Mouse (Mus musculus) forebrain, embryonic 12.5 days (tissue): Measurements from ENCODE around the gene Oxt. TPM values are rescaled to one million over a fixed set of nuclear protein-coding genes. Genes with fewer than 3 reads are reported as not detected.

ENCODE experiments used
- ATAC-seq: fragments of 200-750 bp; cut with Nextera tagmentation; 2 replicates; pipeline ENCODE4 v1.8.0; 2017; ENCODE audit warnings: moderate TSS enrichment; ENCODE audit not compliant: low FRiP score
- H3K27ac ChIP-seq: fragments of 300-500 bp; sonication (generic); 2 replicates; pipeline ENCODE4 v1.5.1; 2016; ENCODE audit warnings: mild to moderate bottlenecking
- H3K27me3 ChIP-seq: fragments of 300-500 bp; sonication (generic); 2 replicates; pipeline ENCODE4 v1.6.1; 2016; ENCODE audit warnings: mild to moderate bottlenecking
- H3K36me3 ChIP-seq: fragments of 300-500 bp; sonication (generic); replicated peaks from 2 replicates; pipeline ENCODE4 v1.6.1; 2016; ENCODE audit warnings: mild to moderate bottlenecking
- H3K4me1 ChIP-seq: fragments of 300-500 bp; sonication (generic); 2 replicates; pipeline ENCODE4 v1.6.1; 2016
- H3K4me2 ChIP-seq: fragments of 300-500 bp; sonication (generic); 2 replicates; pipeline ENCODE4 v1.6.1; 2016; ENCODE audit warnings: mild to moderate bottlenecking, moderate library complexity
- H3K4me3 ChIP-seq: fragments of 300-500 bp; sonication (generic); replicated peaks from 2 replicates; pipeline ENCODE4 v1.5.1; 2016; ENCODE audit warnings: mild to moderate bottlenecking
- H3K9ac ChIP-seq: fragments of 300-500 bp; sonication (generic); 2 replicates; pipeline ENCODE4 v1.6.1; 2016; ENCODE audit warnings: mild to moderate bottlenecking
- H3K9me3 ChIP-seq: fragments of 300-500 bp; sonication (generic); 2 replicates; pipeline ENCODE4 v1.6.1; 2016
- WGBS: fragments of 180-500 bp; shearing (Covaris S2); methylation state at CpG from one replicate; pipeline ENCODE4 v1.1.7; 2016; 5-methylcytosine and 5-hydroxymethylcytosine counted together
- polyA plus RNA-seq: library from polyadenylated mRNA; unstranded; fragments of >200 nt; fragmentation: Nextera tagmentation; extraction: Ambion mirVana; gene quantifications from 2 replicates; pipeline ENCODE4 v1.2.1, GENCODE M21; 2016

The Oxt gene
- polyA plus RNA-seq, 1 experiment from 2014 or later: not detected

DNA sequence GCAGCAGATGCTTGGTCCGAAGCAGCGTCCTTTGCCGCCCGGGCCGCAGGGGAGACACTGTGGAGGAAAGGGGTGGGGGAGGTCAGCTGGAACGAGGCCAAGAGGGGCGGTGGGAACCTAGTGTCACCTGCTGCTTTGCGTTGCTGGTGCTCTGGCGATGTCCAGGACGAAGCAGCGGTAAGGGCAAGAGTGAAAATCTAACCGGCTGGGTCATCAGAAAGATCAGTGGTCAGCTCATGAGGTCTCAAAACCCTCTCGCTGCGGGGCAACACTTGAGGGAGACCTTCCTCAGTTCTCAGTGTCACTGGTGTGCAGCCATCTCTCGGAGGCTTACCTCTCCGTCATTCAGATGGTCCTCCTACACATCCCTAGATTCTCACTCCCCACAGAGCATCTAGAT lies 5.2 kb downstream of the Oxt start:
- Histone ChIP-seq H3K4me1 (peaks cover 28% of the 10 kb centered on the region), H3K27me3 (peaks cover 84% of the 10 kb centered on the region), H3K4me3 (peak overlapping the region; percentile 34), H3K36me3 (no peaks in the 10 kb centered on the region), H3K9ac (no peak overlapping the region), H3K4me2 (peak overlapping the region; percentile 48), H3K27ac (no peak overlapping the region), H3K9me3 (no peaks in the 10 kb centered on the region)
- WGBS: under 1% methylated on average over 16 of the region's 16 CpGs
- ATAC-seq: no peak

DNA sequence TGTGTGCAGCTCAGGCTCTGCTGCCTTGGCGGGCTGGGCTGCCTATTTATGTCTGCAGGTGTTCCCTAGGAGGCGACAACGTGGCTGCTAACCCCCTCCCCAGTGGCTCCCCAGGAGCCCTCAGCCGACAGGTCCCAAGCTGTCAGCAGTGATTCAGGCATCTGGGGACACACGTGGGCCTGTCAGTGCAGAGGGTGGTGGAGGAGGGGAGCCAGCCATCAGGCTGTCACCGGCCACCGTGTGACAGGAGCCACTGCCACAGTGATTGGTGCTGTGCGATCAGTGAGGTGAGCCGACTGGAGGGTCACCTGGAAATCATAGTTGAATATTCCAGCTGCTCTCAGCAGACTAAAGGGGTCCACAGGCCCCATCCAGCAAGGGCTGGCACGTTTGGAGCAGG lies 6.6 kb downstream of the Oxt start, which contains the start of gene Avp:
TSS of gene Avp (minus strand) at position 3 of the 400 bp plus-strand sequence.
- H3K9me3 ChIP-seq: no peaks in the 10 kb centered on the region
- WGBS: 31% methylated on average over 10 of the region's 10 CpGs

DNA sequence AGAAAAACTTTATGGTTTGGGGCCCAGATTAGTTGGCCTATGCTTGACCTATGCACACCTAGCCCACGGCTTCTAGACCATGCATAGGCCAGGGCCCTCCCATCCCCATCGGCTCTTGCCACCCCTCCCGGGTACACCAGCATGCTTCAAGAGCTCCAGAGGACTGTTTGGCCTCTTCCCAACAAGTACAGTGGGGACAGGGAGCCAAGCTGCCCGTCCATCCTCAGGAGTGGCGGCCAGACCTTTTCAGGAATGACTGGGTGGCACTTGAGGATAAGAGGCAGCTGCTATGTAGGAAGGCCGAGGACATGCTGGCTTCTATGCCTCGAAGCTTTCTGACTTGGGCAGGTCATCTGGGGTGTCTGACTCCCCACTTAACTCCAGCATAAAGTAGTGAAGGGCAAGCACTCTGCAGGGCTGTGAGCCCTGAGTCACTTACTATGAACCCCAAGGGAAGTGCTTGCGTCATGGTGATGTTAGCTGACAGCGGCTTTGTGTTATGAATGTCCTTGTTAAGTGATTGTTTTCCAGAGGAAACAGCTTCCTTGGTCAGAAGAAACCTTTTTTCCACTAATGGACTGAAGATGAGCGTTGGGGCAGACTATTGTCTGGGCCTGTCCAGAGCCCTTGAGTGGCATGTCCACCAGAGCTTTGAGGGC lies 8.1 kb downstream of the Oxt start:
- no peaks in the 10 kb centered on the region for H3K9me3 ChIP-seq
- no peak for ATAC-seq
- peaks cover 56% of the 10 kb centered on the region for H3K27me3 ChIP-seq
- H3K36me3 ChIP-seq: no peaks in the 10 kb centered on the region
- WGBS: 79% methylated on average over 10 of the region's 10 CpGs
- H3K4me1 ChIP-seq: peaks cover 17% of the 10 kb centered on the region
- H3K9ac ChIP-seq: no peak overlapping the region
- H3K27ac ChIP-seq: no peak overlapping the region
- no peak overlapping the region for H3K4me2 ChIP-seq
- H3K4me3 ChIP-seq: no peak overlapping the region

More for the DNA sequence above, 6.6 kb downstream of the Oxt start, which contains the start of gene Avp:
- no peak for ATAC-seq
- Histone ChIP-seq H3K4me2 (peak within 1 kb of the TSS; percentile 48; the same call in 1 of the 2 replicates), H3K27ac (no peak within 1 kb of the TSS), H3K4me3 (no peak within 1 kb of the TSS), H3K9ac (no peak within 1 kb of the TSS), H3K4me1 (peaks cover 20% of the 10 kb centered on the region), H3K36me3 (no peaks in the 10 kb centered on the region), H3K27me3 (peaks cover 71% of the 10 kb centered on the region)

DNA sequence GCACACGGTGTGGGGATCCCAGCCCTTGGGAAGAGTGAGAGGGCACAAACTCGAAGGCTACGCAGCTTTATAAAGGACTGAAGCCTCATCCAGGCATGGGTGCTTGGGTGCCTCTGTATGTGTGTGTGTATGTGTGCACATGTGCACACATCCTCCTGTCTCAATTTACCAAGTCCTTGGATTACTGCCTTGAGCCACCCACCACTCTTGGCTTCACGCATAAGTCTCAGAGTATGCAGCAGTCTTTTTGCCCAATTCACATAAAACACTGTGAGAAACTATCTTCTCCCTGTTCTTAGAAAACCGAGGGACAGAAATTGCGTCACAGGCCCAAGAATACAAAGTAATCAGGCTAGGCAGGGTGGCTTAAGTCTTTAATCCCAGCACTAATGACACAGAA lies 10.0 kb downstream of the Oxt start:
- Histone ChIP-seq H3K27me3 (peaks cover 36% of the 10 kb centered on the region), H3K9me3 (no peaks in the 10 kb centered on the region), H3K27ac (no peak overlapping the region), H3K4me3 (no peak overlapping the region), H3K4me2 (no peak overlapping the region), H3K4me1 (peaks cover 8% of the 10 kb centered on the region; the same call in 1 of the 2 replicates), H3K36me3 (peaks cover 11% of the 10 kb centered on the region), H3K9ac (no peak overlapping the region)
- no peak for ATAC-seq
- WGBS: 84% methylated on average over 6 of the region's 6 CpGs

DNA sequence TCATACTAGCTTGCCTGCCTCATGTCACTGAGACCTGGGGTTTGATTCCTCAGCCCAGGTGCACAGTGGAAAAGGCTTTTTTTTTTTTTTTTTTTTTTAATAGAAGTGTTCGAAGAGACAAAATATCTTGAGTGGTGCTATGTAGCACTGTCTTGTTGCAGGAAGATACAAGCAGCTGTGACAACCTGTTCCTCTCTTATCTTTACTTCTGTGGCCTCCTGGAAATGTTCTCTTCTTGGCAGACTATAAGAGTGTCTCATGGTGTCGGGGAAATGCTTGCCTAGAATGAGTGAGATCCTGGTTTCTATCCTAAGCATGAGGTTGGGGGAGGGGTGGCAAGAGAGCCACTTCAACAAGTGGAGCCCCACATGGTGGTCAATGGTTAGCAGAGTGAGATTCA lies 12.4 kb downstream of the Oxt start:
- no peak for ATAC-seq
- no peak overlapping the region for H3K4me2 ChIP-seq
- peaks cover 13% of the 10 kb centered on the region for H3K27me3 ChIP-seq
- 88% methylated on average over 2 of the region's 2 CpGs for WGBS
- H3K9me3 ChIP-seq: no peaks in the 10 kb centered on the region
- H3K9ac ChIP-seq: no peak overlapping the region
- no peak overlapping the region for H3K27ac ChIP-seq
- H3K4me1 ChIP-seq: peaks cover 6% of the 10 kb centered on the region; the same call in 1 of the 2 replicates
- H3K36me3 ChIP-seq: peaks cover 27% of the 10 kb centered on the region
- no peak overlapping the region for H3K4me3 ChIP-seq

DNA sequence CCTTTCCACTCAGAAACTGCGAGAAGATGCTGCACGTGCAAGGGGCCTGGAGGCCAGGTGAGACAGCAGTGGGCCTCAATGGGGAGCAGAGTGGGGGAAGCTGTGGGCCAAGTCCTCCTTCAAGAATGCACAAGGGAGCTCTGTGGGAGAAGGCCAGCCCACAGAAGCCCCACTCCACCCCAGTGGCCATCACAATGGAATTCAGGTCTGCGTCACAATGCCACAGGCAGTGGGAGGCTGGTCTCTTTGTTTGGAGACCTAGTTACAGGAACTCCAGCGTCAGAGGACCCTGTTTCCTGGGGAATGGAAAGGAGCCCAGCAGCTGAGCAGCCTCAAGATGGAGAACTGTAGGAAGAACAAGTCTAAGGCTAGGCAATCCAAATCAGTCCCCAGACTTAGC lies 13.2 kb downstream of the Oxt start:
- H3K36me3 ChIP-seq: peaks cover 27% of the 10 kb centered on the region

DNA sequence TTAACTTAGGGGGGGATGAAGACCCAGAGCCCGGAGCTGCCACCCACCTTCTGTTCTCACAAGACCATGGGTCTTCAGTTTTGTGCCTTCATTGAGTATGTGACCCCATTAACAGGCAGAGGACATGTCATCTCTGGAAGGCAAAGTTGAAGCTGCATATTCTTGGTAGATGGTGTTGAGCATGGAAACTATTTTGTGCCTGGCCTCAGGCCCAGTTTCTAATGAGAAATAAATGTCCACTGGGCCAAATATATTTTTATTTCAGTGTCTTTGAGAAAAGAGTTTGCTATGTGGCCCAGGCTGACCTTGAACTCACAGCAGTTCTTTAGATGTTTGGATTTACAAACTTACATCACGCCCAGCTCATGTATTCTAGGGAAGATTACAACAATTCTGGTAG lies 13.8 kb downstream of the Oxt start:
- Histone ChIP-seq H3K4me1 (peaks cover 6% of the 10 kb centered on the region; the same call in 1 of the 2 replicates), H3K4me3 (no peak overlapping the region), H3K27ac (no peak overlapping the region), H3K9ac (no peak overlapping the region), H3K4me2 (no peak overlapping the region), H3K9me3 (no peaks in the 10 kb centered on the region), H3K27me3 (no peaks in the 10 kb centered on the region), H3K36me3 (peaks cover 31% of the 10 kb centered on the region)
- ATAC-seq: no peak
- 93% methylated on average over 2 of the region's 2 CpGs for WGBS

More for the DNA sequence above, 13.2 kb downstream of the Oxt start:
- no peak for ATAC-seq
- Histone ChIP-seq H3K27me3 (peaks cover 5% of the 10 kb centered on the region), H3K27ac (no peak overlapping the region), H3K9ac (no peak overlapping the region), H3K4me3 (no peak overlapping the region), H3K4me1 (peaks cover 6% of the 10 kb centered on the region; the same call in 1 of the 2 replicates), H3K9me3 (no peaks in the 10 kb centered on the region), H3K4me2 (no peak overlapping the region)
- 66% methylated on average over 4 of the region's 4 CpGs for WGBS

DNA sequence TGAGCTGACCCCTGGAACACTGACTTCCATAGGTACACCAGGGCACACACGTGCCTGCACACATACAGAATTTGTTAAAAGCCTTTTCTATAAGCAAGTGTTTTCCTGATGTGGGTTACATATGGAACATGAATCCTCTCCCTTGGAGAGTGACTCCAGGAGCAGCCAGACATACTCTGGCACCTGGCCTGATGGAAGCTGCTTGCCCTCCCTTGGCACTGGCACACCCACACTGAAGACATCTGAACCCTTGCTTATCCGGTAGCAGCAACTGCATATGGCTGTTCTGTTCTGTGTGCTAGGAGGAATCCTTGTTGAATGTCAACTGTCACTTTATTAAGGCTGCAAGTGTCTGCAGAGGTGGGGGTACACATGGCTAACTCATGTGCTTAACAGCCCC lies 15.0 kb downstream of the Oxt start:
- no peak overlapping the region for H3K27ac ChIP-seq
- no peak overlapping the region for H3K9ac ChIP-seq
- H3K9me3 ChIP-seq: no peaks in the 10 kb centered on the region
- no peak overlapping the region for H3K4me2 ChIP-seq
- no peaks in the 10 kb centered on the region for H3K27me3 ChIP-seq
- 90% methylated on average over 2 of the region's 2 CpGs for WGBS
- peaks cover 6% of the 10 kb centered on the region; the same call in 1 of the 2 replicates for H3K4me1 ChIP-seq
- ATAC-seq: no peak
- no peak overlapping the region for H3K4me3 ChIP-seq
- peaks cover 42% of the 10 kb centered on the region for H3K36me3 ChIP-seq

DNA sequence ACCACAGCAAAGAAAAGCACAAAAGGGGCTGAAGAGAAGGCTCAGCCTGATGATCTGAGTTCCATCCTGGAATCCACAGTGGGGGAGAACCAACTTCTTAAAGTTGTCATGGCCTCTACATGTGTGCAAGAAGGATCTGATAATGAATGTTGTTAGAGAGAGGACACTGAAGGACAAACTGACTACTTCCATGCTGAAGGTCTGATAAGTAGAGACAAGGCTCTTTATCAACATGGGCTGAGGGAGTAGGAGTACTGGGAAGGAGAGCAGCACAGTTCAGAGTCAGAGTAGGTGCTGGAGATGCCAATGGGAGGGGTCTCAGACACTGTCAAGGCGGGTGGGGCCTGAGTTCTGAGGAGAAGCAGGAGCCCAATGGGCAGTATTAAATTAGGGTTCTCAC lies 19.6 kb downstream of the Oxt start:
- H3K4me3 ChIP-seq: no peak overlapping the region
- H3K9me3 ChIP-seq: no peaks in the 10 kb centered on the region
- H3K27me3 ChIP-seq: no peaks in the 10 kb centered on the region
- no peak overlapping the region for H3K27ac ChIP-seq
- ATAC-seq: no peak
- no peaks in the 10 kb centered on the region for H3K4me1 ChIP-seq
- no peak overlapping the region for H3K9ac ChIP-seq
- peaks cover 71% of the 10 kb centered on the region for H3K36me3 ChIP-seq
- WGBS: 79% methylated on average over 1 of the region's 1 CpGs
- no peak overlapping the region for H3K4me2 ChIP-seq

DNA sequence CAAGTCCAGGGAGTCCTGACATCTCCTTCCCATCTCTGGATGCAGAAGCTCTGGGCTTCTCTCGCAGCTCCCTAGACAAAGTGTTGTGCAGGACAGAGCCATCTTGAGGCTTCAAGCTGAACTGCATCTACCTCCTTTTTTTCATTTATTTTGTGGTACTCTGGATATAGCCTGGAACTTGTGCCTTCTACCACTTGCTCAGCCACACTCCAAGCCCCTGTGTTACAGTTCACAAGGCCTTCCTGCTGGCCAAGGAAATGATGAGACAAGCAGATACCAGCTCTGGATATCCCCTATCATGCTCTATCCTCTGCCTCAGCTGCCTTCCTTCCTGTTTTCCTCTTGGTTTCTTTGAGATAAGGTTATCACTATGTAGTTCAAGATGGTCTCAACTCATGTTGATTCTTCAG lies 21.6 kb downstream of the Oxt start:
- peaks cover 70% of the 10 kb centered on the region for H3K36me3 ChIP-seq

DNA sequence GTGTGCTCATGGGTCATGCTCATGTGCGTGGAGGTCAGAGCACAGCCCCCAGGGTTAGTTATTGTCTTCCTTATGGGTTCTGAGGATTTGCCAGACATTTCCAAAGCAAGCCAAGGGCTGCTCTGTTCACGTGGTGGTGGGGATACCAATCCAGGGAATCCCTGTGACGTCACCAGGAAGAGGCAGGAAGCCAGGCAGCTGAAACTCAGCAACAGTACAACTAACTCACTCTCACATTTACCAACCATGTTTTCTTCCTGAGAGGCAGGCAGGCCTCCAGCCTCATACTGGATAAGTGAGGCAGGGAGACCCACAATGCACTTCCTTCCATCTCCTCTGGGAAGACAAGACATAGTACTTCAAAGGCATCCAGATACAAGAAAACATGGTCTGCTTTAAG lies 22.4 kb downstream of the Oxt start:
- Histone ChIP-seq H3K4me1 (no peaks in the 10 kb centered on the region), H3K27ac (no peak overlapping the region), H3K9ac (no peak overlapping the region), H3K9me3 (no peaks in the 10 kb centered on the region), H3K27me3 (no peaks in the 10 kb centered on the region), H3K4me3 (no peak overlapping the region), H3K36me3 (peaks cover 70% of the 10 kb centered on the region), H3K4me2 (no peak overlapping the region)
- no peak for ATAC-seq
- WGBS: 74% methylated on average over 3 of the region's 3 CpGs

More for the DNA sequence above, 21.6 kb downstream of the Oxt start:
- no peak for ATAC-seq
- Histone ChIP-seq H3K9ac (no peak overlapping the region), H3K4me3 (no peak overlapping the region), H3K9me3 (no peaks in the 10 kb centered on the region), H3K4me1 (no peaks in the 10 kb centered on the region), H3K4me2 (no peak overlapping the region), H3K27me3 (no peaks in the 10 kb centered on the region), H3K27ac (no peak overlapping the region)
- WGBS: 23% methylated on average over 1 of the region's 1 CpGs

DNA sequence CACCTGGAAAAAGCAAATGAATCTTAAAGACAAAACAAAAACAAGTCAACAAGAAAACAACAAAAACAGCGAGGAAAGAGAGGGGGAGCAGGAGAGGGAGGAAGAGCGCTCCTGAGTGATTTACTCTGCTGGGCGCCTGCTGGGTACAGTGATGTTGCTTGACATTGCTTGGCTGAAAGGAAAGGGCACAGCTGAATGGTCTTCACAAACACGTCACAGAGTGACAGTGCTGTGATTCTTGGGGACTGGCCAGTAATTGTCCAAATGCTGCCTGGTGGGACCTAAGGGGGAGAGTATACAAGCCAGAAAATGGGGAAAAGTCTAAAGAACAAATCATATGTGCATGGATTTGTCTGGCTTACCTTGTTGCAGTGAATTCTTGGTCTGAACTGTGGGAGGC lies 26.2 kb downstream of the Oxt start:
- no peak overlapping the region for H3K4me2 ChIP-seq
- no peaks in the 10 kb centered on the region for H3K27me3 ChIP-seq
- WGBS: 86% methylated on average over 4 of the region's 4 CpGs
- H3K4me1 ChIP-seq: no peaks in the 10 kb centered on the region
- H3K36me3 ChIP-seq: peaks cover 54% of the 10 kb centered on the region
- H3K27ac ChIP-seq: no peak overlapping the region
- H3K9me3 ChIP-seq: no peaks in the 10 kb centered on the region
- no peak overlapping the region for H3K9ac ChIP-seq
- H3K4me3 ChIP-seq: no peak overlapping the region
- ATAC-seq: no peak

DNA sequence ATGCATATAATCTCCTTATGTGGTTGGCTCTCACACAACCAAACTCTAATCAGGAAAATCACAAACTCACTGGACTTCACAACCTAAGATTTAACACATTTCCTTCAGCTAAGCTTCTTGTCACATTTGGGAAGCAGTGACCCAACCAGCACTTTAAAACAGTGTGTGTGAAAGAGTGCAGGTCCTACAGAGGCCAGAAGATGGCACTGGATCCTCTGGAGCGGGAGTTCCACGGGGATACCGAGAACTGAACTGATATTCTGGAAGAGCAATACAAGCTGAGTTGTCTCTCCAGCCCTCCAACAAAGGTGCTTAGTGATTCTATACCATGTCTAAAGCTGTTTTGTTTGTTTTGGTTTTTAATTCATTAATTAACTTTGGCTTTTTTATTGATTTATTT lies 37.1 kb downstream of the Oxt start:
- Histone ChIP-seq H3K4me2 (no peak overlapping the region), H3K36me3 (peaks cover 29% of the 10 kb centered on the region), H3K4me1 (no peaks in the 10 kb centered on the region), H3K27ac (no peak overlapping the region), H3K4me3 (no peak overlapping the region), H3K9ac (no peak overlapping the region), H3K9me3 (no peaks in the 10 kb centered on the region), H3K27me3 (no peaks in the 10 kb centered on the region)
- no peak for ATAC-seq
- 57% methylated on average over 3 of the region's 3 CpGs for WGBS
